Mouse (Mus musculus) CH12.LX (cell line): ENCODE data around the gene Pdcd7. TPM values are rescaled to one million over a fixed set of nuclear protein-coding genes. Genes with fewer than 3 reads are reported as not detected.

ENCODE experiments used
- DNase-seq: peaks from one replicate; pipeline ENCODE4 v3.0.0-alpha.2; 2013; ENCODE audit errors: extremely low read depth
- H3K27ac ChIP-seq: 2 replicates; pipeline ENCODE4 v1.5.1; 2012; ENCODE audit warnings: low read depth, mild to moderate bottlenecking, control low read depth, moderate library complexity; ENCODE audit not compliant: insufficient read depth
- H3K27me3 ChIP-seq: replicated peaks from 2 replicates; pipeline ENCODE3; 2012; ENCODE audit warnings: inconsistent platforms
- H3K36me3 ChIP-seq, 2 experiments: replicated peaks in 1 of 2; 2 replicates each; pipeline versions ENCODE3 to v1.6.1; 2012; ENCODE audit warnings: inconsistent platforms in 1 of 2, low read length in 1 of 2, mild to moderate bottlenecking in 1 of 2, mixed read lengths in 1 of 2, moderate library complexity in 1 of 2; ENCODE audit not compliant: control insufficient read depth in 1 of 2, insufficient read depth in 1 of 2
- H3K4me1 ChIP-seq, 2 experiments: 2 replicates each; pipeline ENCODE4 v1.6.1; 2012; ENCODE audit warnings: inconsistent platforms in 1 of 2, moderate library complexity in 1 of 2; ENCODE audit not compliant: insufficient read depth in 2 of 2, control insufficient read depth in 1 of 2
- H3K4me2 ChIP-seq: 2 replicates; pipeline ENCODE4 v1.6.1; 2012; ENCODE audit warnings: low read depth, mild to moderate bottlenecking, control low read depth; ENCODE audit not compliant: poor library complexity, insufficient read depth, severe bottlenecking
- H3K4me3 ChIP-seq, 3 experiments: fragments of 150-350 bp in 1 of 3; sonication (generic) in 1 of 3; replicated peaks in 1 of 3; 2 replicates each; pipeline versions ENCODE3 to v1.5.1; 2011 to 2012; ENCODE audit warnings: low read depth in 2 of 3, low read length in 2 of 3, mild to moderate bottlenecking in 2 of 3, moderate library complexity in 2 of 3, control low read depth in 1 of 3, improper control_type of control experiment in 1 of 3, inconsistent platforms in 1 of 3, mixed read lengths in 1 of 3; ENCODE audit not compliant: poor library complexity in 1 of 3
- H3K79me2 ChIP-seq: replicated peaks from 2 replicates; pipeline ENCODE4 v1.6.1; 2012; ENCODE audit warnings: mild to moderate bottlenecking, moderate library complexity; ENCODE audit not compliant: control insufficient read depth, poor library complexity, insufficient read depth, severe bottlenecking; ENCODE audit errors: extremely low read depth
- H3K9ac ChIP-seq: 2 replicates; pipeline ENCODE4 v1.6.1; 2012; ENCODE audit warnings: low read depth, mild to moderate bottlenecking, control low read depth, moderate library complexity; ENCODE audit not compliant: insufficient read depth
- H3K9me3 ChIP-seq: replicated peaks from 2 replicates; pipeline ENCODE3; 2012; ENCODE audit warnings: low read length, inconsistent platforms, mixed read lengths
- BHLHE40 ChIP-seq: IDR thresholded peaks from 2 replicates; pipeline ENCODE4 v1.6.1; 2011; ENCODE audit warnings: mild to moderate bottlenecking, low read depth, low read length, improper control_type of control experiment
- CHD1 ChIP-seq: IDR thresholded peaks from 2 replicates; pipeline ENCODE4 v1.6.1; 2012; ENCODE audit warnings: low read depth, low read length, improper control_type of control experiment, inconsistent platforms
- CHD2 ChIP-seq: IDR thresholded peaks from 2 replicates; pipeline ENCODE4 v1.6.1; 2011; ENCODE audit warnings: low read length, improper control_type of control experiment
- ELF1 ChIP-seq: IDR thresholded peaks from 2 replicates; pipeline ENCODE4 v1.6.1; 2014; ENCODE audit warnings: low read depth, mild to moderate bottlenecking, inconsistent platforms, low read length, improper control_type of control experiment
- EP300 ChIP-seq: IDR thresholded peaks from 2 replicates; pipeline ENCODE4 v1.6.1; 2011; ENCODE audit warnings: low read length, improper control_type of control experiment
- GABPA ChIP-seq: IDR thresholded peaks from 2 replicates; pipeline ENCODE4 v1.6.1; 2012; ENCODE audit warnings: low read depth, low read length, improper control_type of control experiment, inconsistent platforms; ENCODE audit not compliant: insufficient replicate concordance
- HCFC1 ChIP-seq: IDR thresholded peaks from 2 replicates; pipeline ENCODE4 v1.6.1; 2012; ENCODE audit warnings: low read depth, mild to moderate bottlenecking, inconsistent platforms, low read length, improper control_type of control experiment
- JUN ChIP-seq: IDR thresholded peaks from 2 replicates; pipeline ENCODE4 v1.6.1; 2011; ENCODE audit warnings: low read depth, mild to moderate bottlenecking, low read length, improper control_type of control experiment, moderate library complexity; ENCODE audit not compliant: insufficient read depth
- KAT2A ChIP-seq: IDR thresholded peaks from 2 replicates; pipeline ENCODE4 v1.6.1; 2012; ENCODE audit warnings: low read length, improper control_type of control experiment, inconsistent platforms; ENCODE audit not compliant: insufficient replicate concordance
- MAFK ChIP-seq: IDR thresholded peaks from 2 replicates; pipeline ENCODE4 v1.6.1; 2011; ENCODE audit warnings: low read length, improper control_type of control experiment; ENCODE audit not compliant: insufficient replicate concordance
- MAX ChIP-seq: IDR thresholded peaks from 2 replicates; pipeline ENCODE4 v1.6.1; 2011; ENCODE audit warnings: low read length, improper control_type of control experiment
- MAZ ChIP-seq: IDR thresholded peaks from 2 replicates; pipeline ENCODE4 v1.6.1; 2012; ENCODE audit warnings: low read depth, mild to moderate bottlenecking, inconsistent platforms, low read length, improper control_type of control experiment, moderate library complexity
- MEF2A ChIP-seq: IDR thresholded peaks from 2 replicates; pipeline ENCODE4 v1.6.1; 2014; ENCODE audit warnings: low read depth, mild to moderate bottlenecking, inconsistent platforms, low read length, improper control_type of control experiment, borderline replicate concordance
- MYC ChIP-seq: IDR thresholded peaks from 2 replicates; pipeline ENCODE4 v1.6.1; 2011; ENCODE audit warnings: low read depth, mild to moderate bottlenecking, improper control_type of control experiment, low read length
- NRF1 ChIP-seq: IDR thresholded peaks from 2 replicates; pipeline ENCODE4 v1.6.1; 2014; ENCODE audit warnings: low read depth, mild to moderate bottlenecking, inconsistent platforms, low read length, improper control_type of control experiment, moderate library complexity
- PAX5 ChIP-seq: IDR thresholded peaks from 2 replicates; pipeline ENCODE4 v1.6.1; 2012; ENCODE audit warnings: low read length, inconsistent platforms, mixed read lengths
- POLR2AphosphoS2 ChIP-seq: IDR thresholded peaks from 2 replicates; pipeline ENCODE4 v1.6.1; 2011; ENCODE audit warnings: low read depth, low read length, improper control_type of control experiment
- SIN3A ChIP-seq: IDR thresholded peaks from 2 replicates; pipeline ENCODE4 v1.6.1; 2012; ENCODE audit warnings: low read length, improper control_type of control experiment, inconsistent platforms
- SMC3 ChIP-seq: IDR thresholded peaks from 2 replicates; pipeline ENCODE4 v1.6.1; 2011; ENCODE audit warnings: low read depth, low read length, improper control_type of control experiment
- TBP ChIP-seq: conservative IDR thresholded peaks from 2 replicates; pipeline ENCODE4 v1.6.1; 2011; ENCODE audit warnings: low read depth, low read length, improper control_type of control experiment
- TCF12 ChIP-seq: IDR thresholded peaks from 2 replicates; pipeline ENCODE4 v1.6.1; 2014; ENCODE audit warnings: low read depth, mild to moderate bottlenecking, inconsistent platforms, low read length, improper control_type of control experiment
- USF1 ChIP-seq: IDR thresholded peaks from 2 replicates; pipeline ENCODE4 v1.6.1; 2014; ENCODE audit warnings: low read depth, mild to moderate bottlenecking, inconsistent platforms, low read length, improper control_type of control experiment
- ZC3H11A ChIP-seq: IDR thresholded peaks from 2 replicates; pipeline ENCODE4 v1.6.1; 2012; ENCODE audit warnings: low read depth, mild to moderate bottlenecking, inconsistent platforms, low read length, improper control_type of control experiment
- ZMIZ1 ChIP-seq: IDR thresholded peaks from 2 replicates; pipeline ENCODE4 v1.6.1; 2012; ENCODE audit warnings: low read depth, mild to moderate bottlenecking, inconsistent platforms, low read length, improper control_type of control experiment
- dilution Hi-C: fragments of 300-500 bp; cut with MboI; formaldehyde crosslinking; loops from 2 replicates; pipeline ENCODE4 v1.14.3; 2020; ENCODE audit warnings: low sequenced_read_pairs; ENCODE audit not compliant: extremely low pct_unique_long_range_greater_than_20kb, extremely low pct_ligation_motif_present
- in situ Hi-C: fragments of 300-500 bp; cut with MboI; formaldehyde crosslinking; loops from 3 replicates; pipeline ENCODE4 v1.14.3; 2019; ENCODE audit warnings: low sequenced_read_pairs, low pct_ligation_motif_present, low pct_unique_long_range_greater_than_20kb, mixed read lengths
- polyA plus RNA-seq: library from polyadenylated mRNA; unstranded; fragments of >175 nt; gene quantifications from 2 replicates; pipeline ENCODE4 v1.2.1, GENCODE M21; 2012; ENCODE audit warnings: low read depth; ENCODE audit not compliant: insufficient read length
- total RNA-seq, 2 experiments: library from RNA; depleted of rRNA; stranded (reverse); fragments of 300-350 nt in 1 of 2; fragments of >200 nt in 1 of 2; gene quantifications; 2 replicates each; pipeline ENCODE4 v1.2.3; 2012 to 2014

Pdcd7 gene
- total and polyA plus RNA-seq, 3 experiments: 13.1 to 20.6 (median 14.5) TPM

DNA sequence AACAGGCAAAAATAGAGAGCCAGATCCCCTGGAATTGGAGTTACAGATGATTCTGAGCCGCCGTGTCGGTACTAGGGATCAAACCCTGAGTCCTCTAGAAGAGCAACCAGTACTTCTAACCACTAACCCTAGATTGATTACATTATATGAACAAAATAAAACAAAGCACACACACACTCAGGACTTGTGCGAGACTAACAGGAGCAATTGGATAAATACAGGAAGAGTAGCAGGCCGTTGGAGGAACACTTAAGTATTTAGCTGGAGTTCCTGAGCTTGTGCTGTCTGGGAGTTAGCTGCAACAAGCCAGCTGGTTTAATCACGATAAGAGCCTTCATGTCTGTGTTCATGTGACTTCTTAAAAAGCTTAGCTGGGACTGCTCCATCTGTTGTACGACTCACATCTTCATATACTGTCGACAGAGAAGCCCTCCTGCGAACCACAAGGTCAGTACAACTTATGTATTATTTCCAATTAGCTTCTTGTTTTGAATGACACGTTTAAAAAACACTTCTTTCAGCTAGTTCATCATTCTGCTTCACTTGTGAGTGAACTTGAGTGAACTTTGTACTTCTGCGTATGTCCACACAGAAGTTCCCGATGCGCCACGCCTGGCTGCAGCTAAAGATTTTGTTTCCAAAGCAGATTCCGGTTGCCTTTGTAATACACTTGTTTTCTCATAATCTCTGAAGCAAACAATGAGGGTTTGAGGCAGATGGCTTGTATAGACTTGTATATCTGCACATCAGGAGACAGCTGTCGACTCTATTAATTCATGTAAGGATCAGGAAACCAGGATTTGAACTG lies 14.9 kb downstream of the Pdcd7 start, which contains the start of gene Ubap1l:
Ubap1l (plus strand) TSS at position 401 of the 808 bp plus-strand sequence.
- in situ Hi-C loops (no loop called here), dilution Hi-C loops (no loop called here)
- no peak within 1 kb of the TSS for H3K4me3 ChIP-seq
- 0 out of 4 replicates have a peak, but pooled peaks cover 0 to 3% of the 10 kb centered on the region in 2 experiments for H3K4me1 ChIP-seq
- H3K9me3 ChIP-seq: no peaks in the 10 kb centered on the region
- H3K27ac ChIP-seq: no peak within 1 kb of the TSS
- H3K79me2 ChIP-seq: 0 out of 2 replicates have a peak, but pooled peaks cover under 1% of the 10 kb centered on the region
- H3K9ac ChIP-seq: no peak within 1 kb of the TSS
- no peak for DNase-seq
- H3K36me3 ChIP-seq: peaks cover 41 to 85% of the 10 kb centered on the region in 2 experiments
- TF ChIP-seq BHLHE40 (no peak), MEF2A (no peak), GABPA (no peak), USF1 (no peak), POLR2AphosphoS2 (no peak), ZMIZ1 (no peak), MYC (no peak), HCFC1 (no peak)
- no peak within 1 kb of the TSS for H3K4me2 ChIP-seq
- no peaks in the 10 kb centered on the region for H3K27me3 ChIP-seq

- H3K79me2 ChIP-seq: no peaks in the 10 kb centered on the region
- H3K4me1 ChIP-seq: no peaks in the 10 kb centered on the region
- no peaks in the 10 kb centered on the region for H3K9me3 ChIP-seq
- no peak overlapping the region for H3K4me2 ChIP-seq
- TF ChIP-seq SIN3A (no peak), USF1 (no peak), ELF1 (no peak), SMC3 (no peak), ZC3H11A (no peak), NRF1 (no peak), KAT2A (no peak), JUN (no peak), MAZ (no peak), CHD1 (no peak), MAX (no peak), PAX5 (no peak), MYC (no peak), POLR2AphosphoS2 (no peak), MAFK (no peak), CHD2 (no peak), TCF12 (no peak), EP300 (no peak), TBP (no peak)
- no peak overlapping the region for H3K4me3 ChIP-seq
- H3K27ac ChIP-seq: no peak overlapping the region
- in situ Hi-C loops: no loop called here
- DNase-seq: no peak
- H3K36me3 ChIP-seq: peaks cover 23 to 61% of the 10 kb centered on the region in 2 experiments
- no peak overlapping the region for H3K9ac ChIP-seq
- H3K27me3 ChIP-seq: no peaks in the 10 kb centered on the region
- dilution Hi-C loops: no loop called here
Measured at GRCm38 (mm10) chr9:65363684-65364083, 17.8 kb downstream of the Pdcd7 start.
